Mouse (Mus musculus): Measurements from ENCODE around the gene Resf1. TPM values are rescaled to one million over a fixed set of nuclear protein-coding genes. Genes with fewer than 3 reads are reported as not detected.
A peak's percentile ranks its signal among the peaks of the same experiment; 100 is the strongest.
"Not testable (repeated sequence)": the region's sequence is repeated elsewhere in the genome, so short reads cannot be mapped to it uniquely, and the experiment has no call there.

Resf1 gene
- polyA plus RNA-seq, 2 experiments from 2014 or later: 186 to 274 TPM

DNA sequence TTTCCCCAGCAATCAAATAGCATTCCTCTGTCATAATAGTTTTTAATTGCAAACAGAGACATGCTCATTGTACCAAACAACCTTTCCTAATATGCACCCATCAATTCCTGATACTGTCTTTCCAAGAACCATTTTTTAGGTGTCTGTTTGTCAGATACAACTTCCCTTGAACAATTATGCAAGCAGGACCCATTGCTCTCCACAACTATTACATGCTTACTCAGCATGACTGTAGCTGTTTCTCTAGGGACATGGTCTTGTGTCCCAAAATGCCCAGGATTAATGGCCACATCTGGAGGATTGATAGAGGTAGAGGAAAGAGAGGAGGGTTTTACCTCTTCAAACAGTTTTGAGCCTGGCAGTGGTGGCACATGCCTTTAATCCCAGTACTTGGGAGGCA is 35.2 kb downstream of the Resf1 start:
- no peak for ATAC-seq

DNA sequence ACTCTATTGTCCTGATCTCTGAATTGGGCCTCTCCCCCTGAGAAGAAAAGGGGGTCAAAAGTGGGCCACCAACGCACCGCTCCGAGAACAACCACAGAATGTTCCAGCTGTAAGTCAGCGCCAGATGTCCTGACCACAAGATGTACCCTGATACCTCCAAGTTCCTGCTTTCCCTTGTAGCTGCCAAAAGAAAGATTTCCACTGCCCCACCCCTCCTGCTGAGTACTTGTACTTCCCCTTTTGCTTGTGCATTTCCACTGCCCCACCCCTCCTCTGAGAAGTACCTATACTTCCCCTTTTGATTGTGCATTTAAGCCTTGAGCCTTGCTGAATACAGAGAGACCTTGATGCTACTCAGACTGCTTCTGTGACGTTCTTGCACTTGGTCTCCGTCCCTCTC is 39.0 kb downstream of the Resf1 start:
- ATAC-seq: not testable (repeated sequence)

DNA sequence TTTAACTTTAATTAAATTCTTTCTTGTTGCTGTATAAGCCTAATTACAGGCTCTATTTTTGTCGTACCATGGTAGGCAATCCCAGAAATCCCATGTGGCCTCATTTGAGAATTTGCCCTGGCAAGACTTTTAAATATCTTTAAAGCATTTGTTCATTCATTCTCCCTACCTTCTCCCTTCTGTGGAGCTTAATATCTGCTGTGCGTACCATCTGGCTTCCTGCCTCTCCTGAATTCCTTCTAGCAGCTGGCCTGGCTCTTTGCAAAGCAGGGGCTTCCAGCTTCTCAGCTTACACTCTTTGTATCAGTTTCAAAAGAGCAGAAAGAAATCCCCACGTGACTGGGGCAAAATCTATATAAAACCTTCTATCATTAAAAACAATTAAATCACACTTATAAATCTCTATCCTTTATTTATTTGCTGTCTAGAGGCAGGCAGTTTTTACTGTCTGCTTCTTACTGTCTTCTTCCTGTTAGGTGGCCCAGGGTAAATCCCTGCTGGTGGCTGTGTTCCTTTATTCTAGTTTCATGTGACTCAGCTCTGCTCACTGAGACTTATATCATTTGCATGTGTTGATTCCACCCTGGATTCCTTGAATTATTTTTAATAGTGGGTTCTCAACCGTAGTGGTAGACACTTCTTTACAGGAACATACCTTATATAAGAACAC is 45.7 kb downstream of the Resf1 start:
- peak; percentile 89 for ATAC-seq

DNA sequence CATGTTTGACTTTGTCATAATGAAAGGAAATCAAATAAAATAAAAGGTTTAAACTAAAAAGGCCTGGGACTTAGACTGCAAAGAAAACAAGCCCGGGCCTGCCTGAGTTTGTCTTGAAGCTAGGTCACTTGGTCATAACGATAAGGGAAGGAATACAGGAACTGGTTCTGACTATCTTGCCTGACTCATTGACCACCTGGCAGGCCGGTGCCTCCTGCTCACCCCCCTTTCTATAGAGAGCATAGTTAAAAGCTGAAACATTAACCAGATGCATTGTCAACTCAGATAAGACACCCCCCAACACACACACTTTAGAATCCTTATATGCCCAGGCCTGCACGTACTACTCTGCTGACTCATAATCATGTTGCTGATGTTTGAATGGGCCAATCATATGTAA is 46.6 kb downstream of the Resf1 start:
- not testable (repeated sequence) for ATAC-seq

DNA sequence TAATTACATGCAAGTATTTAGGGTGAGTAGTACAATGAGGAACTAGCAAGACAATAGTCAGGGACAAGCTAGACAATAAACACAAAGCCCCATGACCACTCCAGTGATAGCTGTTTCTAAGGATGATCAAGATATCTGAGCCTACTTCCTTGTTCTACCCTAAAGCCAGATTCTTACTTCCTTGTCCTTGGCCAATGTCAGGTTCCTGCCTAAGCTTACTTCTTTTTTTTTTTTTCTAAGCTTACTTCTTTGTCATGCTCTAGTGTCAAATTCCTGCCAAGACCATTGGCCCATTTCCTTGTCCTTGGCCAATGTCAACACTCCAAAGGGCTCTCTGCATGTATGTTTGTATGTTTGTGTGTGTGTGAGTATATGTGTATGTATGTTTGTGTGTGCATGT is 47.9 kb downstream of the Resf1 start:
- ATAC-seq: no peak

DNA sequence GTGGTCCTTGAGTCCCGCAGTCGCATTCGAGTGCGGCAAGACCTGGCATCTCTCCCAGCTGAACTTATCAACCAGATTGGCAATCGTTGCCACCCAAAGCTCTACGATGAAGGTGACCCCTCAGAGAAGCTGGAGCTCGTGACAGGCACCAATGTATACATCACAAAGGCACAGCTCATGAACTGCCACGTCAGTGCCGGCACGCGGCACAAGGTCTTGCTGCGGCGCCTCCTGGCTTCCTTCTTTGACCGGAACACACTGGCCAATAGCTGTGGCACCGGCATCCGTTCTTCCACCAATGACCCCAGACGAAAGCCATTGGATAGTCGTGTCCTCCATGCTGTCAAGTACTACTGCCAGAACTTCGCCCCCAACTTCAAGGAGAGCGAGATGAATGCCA is 53.3 kb downstream of the Resf1 start:
- not testable (repeated sequence) for ATAC-seq

DNA sequence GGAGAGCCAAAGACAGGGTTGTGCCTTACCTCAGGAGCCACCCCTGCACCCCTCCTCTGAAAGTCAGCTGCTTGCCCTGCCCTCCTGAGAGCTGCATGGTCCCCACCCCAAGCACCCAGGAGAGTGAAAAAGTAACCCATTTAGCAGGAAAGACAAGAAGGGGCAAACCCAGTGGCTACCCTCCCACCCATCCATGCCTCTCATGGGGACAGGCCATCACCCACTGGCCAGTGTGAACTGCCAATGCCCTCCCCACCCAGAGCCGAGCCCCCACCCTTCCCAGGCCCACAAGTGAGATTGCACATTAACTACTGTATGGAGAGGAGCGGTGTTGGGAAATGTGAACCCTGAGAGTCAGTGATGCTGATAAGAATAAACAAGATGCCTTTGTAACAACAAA is 56.8 kb downstream of the Resf1 start:
- ATAC-seq: peak; percentile 19

DNA sequence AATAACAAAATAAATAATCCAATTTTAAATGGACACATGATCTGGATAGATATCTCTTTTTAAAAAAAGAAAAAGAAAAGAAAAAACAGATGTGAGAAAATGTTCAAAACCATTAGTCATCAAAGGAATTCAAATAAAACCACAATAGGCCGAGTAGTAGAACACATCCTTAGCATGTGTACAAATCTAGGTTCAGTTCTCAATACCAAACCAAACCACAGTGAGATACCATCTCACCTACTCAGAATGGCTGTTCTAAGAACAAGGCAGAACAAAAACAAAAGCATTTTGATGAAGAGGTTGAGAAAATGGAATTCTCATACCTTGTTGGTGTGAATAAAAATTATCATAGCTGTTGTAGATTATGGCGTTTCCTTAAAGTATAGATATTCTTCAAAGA is 57.2 kb downstream of the Resf1 start:
- ATAC-seq: peak; percentile 100

DNA sequence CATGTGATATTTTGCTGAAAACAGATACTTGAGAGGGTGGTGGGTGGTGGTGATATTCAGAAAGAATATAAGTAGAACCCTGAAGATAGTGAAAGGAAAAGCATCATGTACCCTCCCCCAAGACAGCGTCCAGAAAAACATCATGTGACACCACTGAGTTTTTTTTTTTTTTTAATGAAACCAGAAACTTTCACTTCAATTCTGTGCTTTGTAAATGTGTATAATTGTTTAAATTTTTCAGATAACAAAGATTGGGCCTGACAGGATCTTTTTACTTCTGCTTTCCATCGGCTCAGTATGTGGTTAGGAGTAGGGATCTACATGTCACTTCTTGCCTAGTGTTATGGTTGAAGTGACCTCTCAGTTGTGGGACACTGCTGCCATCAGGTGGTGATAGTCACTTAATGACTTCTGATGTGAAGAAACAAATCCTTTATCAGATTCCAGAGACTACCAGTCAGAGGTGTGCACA is 65.8 kb downstream of the Resf1 start:
- peak; percentile 90 for ATAC-seq

DNA sequence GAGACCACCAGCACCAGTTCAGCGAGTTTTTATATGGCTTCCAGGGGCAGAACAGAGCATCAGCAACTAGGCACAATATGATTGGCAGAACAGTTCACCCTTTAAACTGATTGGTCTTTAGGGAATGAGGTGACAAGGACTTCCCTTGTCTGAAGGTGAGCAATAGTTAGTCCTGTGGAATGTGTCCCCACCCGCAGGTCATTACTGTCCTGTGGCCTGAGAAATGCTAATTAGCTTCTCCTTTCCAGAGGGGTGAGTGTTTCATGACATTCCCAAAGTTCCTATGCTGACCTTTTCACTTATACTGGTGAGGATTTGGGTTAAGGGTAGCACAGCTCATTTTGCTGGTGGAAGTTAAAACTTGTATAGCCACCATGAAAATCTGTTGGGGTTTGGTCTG is 74.3 kb downstream of the Resf1 start:
- no peak for ATAC-seq

Other genes with a start within 250 kb of the Resf1 start
- under 1 TPM; 0.45 to 0.98 TPM for gene Dennd5b, start 207.7 kb upstream of the Resf1 start, polyA plus RNA-seq (2017; shearing (Covaris generic))
- not detected for gene Gm10203, start 179.2 kb upstream of the Resf1 start, polyA plus RNA-seq (2017; shearing (Covaris generic))
- gene Etfbkmt, start 169.6 kb upstream of the Resf1 start, polyA plus RNA-seq (2017; shearing (Covaris generic)): 10 to 100 TPM; 75.2 to 93.2 TPM
- gene Amn1, start 120.7 kb upstream of the Resf1 start, polyA plus RNA-seq (2017; shearing (Covaris generic)): 10 to 100 TPM; 17.2 to 31.1 TPM
- gene Bicd1, start 99.5 kb downstream of the Resf1 start, polyA plus RNA-seq (2017; shearing (Covaris generic)): 10 to 100 TPM in 1 of 2 experiments, 1 to 10 TPM in 1; 8.8 to 10.8 TPM